Mouse (Mus musculus) cerebellum, adult 2 months (tissue): ENCODE results near the gene Slc39a11. TPM values are rescaled to one million over a fixed set of nuclear protein-coding genes. Genes with fewer than 3 reads are reported as not detected.
A peak's percentile ranks its signal among the peaks of the same experiment; 100 is the strongest.

Source experiments
- DNase-seq, 2 experiments: peaks; one replicate each; pipeline ENCODE4 v3.0.0; 2021
- H3K27ac ChIP-seq: fragments of 200-500 bp; 2 replicates; pipeline ENCODE4 v1.5.1; 2012; ENCODE audit warnings: low read length, control low read depth, inconsistent platforms; ENCODE audit not compliant: insufficient read depth
- H3K27me3 ChIP-seq: fragments of 200-500 bp; 2 replicates; pipeline ENCODE4 v1.6.1; 2012; ENCODE audit warnings: inconsistent platforms, mild to moderate bottlenecking, low read length, moderate library complexity; ENCODE audit not compliant: control insufficient read depth, insufficient read depth
- H3K4me1 ChIP-seq: fragments of 200-500 bp; 2 replicates; pipeline ENCODE4 v1.6.1; 2011; ENCODE audit warnings: low read length; ENCODE audit not compliant: control insufficient read depth, insufficient read depth
- H3K4me3 ChIP-seq: fragments of 200-500 bp; replicated peaks from 2 replicates; pipeline ENCODE3; 2011; ENCODE audit warnings: mild to moderate bottlenecking, low read depth, low read length, control low read depth; ENCODE audit not compliant: insufficient read depth
- CTCF ChIP-seq: fragments of 200-500 bp; IDR thresholded peaks from 2 replicates; pipeline ENCODE4 v1.5.1; 2011; ENCODE audit warnings: low read depth, mild to moderate bottlenecking, control low read depth, low read length, moderate library complexity, borderline replicate concordance; ENCODE audit not compliant: insufficient read depth
- POLR2A ChIP-seq: fragments of 200-500 bp; IDR thresholded peaks from 2 replicates; pipeline ENCODE4 v1.6.1; 2011; ENCODE audit warnings: low read length, control low read depth, borderline replicate concordance; ENCODE audit not compliant: insufficient read depth
- WGBS: fragments of 180-500 bp; shearing (Covaris S2); methylation state at CpG from one replicate; pipeline ENCODE4 v1.1.7; 2018; 5-methylcytosine and 5-hydroxymethylcytosine counted together
- polyA plus RNA-seq: library from polyadenylated mRNA; depleted of rRNA; stranded (reverse); fragments of >200 nt; gene quantifications from 2 replicates; pipeline ENCODE4 v1.2.3, GENCODE M21; 2012

Slc39a11 gene
- polyA plus RNA-seq, 1 experiment, result 14.1 TPM

DNA sequence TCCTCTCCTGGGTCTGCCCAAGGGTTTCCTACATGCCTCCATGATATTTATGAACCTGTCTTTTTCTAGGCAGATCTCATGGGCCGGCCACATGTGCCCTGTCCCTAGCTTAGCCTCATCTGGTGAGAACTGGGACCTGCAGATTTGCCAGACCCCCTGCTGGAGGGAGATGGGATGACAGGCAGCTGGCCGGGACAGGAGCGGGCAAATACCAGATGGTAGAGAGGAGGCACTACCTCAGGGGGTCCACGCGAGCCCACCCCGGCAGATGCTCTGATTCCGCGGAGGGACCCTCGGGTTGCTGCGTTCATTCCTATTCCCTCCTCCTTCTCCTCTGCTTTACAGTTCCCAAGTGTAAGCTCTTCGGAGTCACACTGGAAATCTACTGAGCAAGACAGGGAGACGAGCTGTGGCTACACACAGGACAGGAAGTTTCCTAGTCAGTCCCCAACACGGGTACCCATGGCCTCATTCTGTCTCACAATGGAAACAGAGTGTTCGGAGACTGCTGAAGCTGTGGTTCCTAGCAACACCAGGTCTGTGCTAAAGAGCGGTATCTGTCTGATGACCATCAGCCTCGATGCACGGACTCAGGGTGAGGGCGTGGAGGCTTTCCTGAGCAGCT, 323.4 kb downstream of the Slc39a11 start:
- H3K27ac ChIP-seq, result no peak overlapping the region
- peak; percentile 44 to 62 for DNase-seq
- H3K4me1 ChIP-seq, result peaks cover 6% of the 10 kb centered on the region
- TF ChIP-seq CTCF (peak; percentile 56), POLR2A (no peak)
- H3K4me3 ChIP-seq, result peak overlapping the region; percentile 17
- no peaks in the 10 kb centered on the region for H3K27me3 ChIP-seq
- WGBS, result 11% methylated on average over 18 of the region's 18 CpGs

DNA sequence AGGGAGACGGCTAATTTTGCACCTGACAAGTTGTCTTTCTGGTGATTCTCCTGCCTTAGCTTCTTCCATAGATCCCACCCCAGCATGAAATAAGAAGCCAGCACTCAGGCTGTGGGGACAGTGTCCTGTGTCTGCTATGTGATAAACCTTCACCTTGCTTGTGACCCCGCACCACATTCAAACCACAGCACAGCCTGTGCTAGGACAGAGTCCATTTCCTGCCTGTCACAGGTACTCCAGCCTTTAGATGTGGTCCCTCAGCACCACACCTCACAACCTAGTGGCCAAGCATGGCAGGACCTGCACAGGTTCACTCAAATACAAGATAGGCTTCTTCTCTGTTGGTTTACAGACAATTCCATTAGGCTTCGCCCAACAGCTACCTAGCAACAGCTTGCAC, 328.3 kb downstream of the Slc39a11 start:
- 76% methylated on average over 3 of the region's 3 CpGs for WGBS
- peaks cover 2% of the 10 kb centered on the region; the same call in 1 of the 2 replicates for H3K4me1 ChIP-seq
- H3K27me3 ChIP-seq, result no peaks in the 10 kb centered on the region
- H3K27ac ChIP-seq, result no peak overlapping the region
- TF ChIP-seq POLR2A, result no peak
- TF ChIP-seq CTCF, result no peak
- no peak for DNase-seq
- H3K4me3 ChIP-seq, result no peak overlapping the region

DNA sequence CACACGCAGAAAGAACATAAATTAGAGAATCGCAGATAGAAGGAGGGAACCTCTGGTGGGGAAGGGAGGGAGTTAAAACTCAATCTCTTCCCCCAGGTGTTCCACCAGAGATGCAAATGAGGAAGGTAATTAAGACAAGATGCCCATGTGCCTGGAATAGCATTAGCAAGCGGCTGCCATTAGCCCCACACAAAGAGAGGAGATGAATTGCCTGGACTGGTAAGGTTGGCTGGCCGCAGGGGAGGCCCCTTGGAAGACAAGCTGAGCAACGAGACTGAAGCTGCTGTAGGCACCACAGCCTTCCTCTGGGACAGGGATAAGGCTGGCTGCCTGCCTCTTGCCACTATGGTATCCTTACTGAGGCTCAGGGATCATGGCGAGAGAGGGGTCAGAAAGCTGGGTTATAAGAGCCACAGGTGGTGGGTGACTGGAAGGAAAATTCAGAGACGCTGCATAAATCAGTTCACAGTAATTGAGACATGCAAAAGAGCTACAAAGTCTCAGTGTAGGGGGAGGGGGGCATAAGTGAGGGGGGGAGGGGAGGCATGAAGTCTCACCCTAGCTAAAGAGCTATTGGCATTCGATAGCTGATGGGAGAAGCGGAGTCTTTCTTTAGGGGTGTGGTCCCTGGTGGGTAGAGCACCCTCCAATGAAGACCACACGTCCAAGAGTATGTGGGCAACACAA, 340.5 kb downstream of the Slc39a11 start:
- no peak for DNase-seq
- WGBS, result 69% methylated on average over 10 of the region's 10 CpGs
- Histone ChIP-seq H3K27me3 (no peaks in the 10 kb centered on the region), H3K4me1 (no peaks in the 10 kb centered on the region; the same call in 1 of the 2 replicates), H3K27ac (no peak overlapping the region), H3K4me3 (no peak overlapping the region)
- TF ChIP-seq POLR2A (no peak), CTCF (no peak)

- 52% methylated on average over 4 of the region's 4 CpGs for WGBS
- Histone ChIP-seq H3K4me1 (no peaks in the 10 kb centered on the region; the same call in 1 of the 2 replicates), H3K27me3 (no peaks in the 10 kb centered on the region), H3K27ac (no peak overlapping the region), H3K4me3 (no peak overlapping the region)
- no peak for TF ChIP-seq POLR2A
- TF ChIP-seq CTCF, result no peak
- no peak for DNase-seq
Measured at GRCm38 (mm10) chr11:113308256-113308941, 341.5 kb downstream of the Slc39a11 start.

DNA sequence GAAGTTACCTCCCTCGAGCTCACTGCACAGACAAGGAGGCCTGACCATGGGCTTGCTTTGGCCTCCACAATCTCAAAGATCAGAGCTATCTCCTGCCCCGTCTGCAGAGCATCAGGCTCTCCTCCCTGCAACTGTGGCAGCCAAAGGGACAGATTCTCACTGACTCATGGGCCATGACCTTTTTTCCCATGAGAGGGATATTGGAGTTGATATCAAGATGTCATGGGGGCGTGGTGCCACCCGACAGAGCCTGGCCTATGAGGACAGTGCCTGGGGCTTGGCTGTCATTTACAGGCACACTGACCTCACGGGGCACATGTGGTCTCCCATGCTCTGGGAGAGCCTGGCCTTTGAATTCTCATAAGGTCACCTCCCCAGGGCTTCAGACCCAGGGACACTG, 346.7 kb downstream of the Slc39a11 start:
- Histone ChIP-seq H3K27me3 (no peaks in the 10 kb centered on the region), H3K27ac (no peak overlapping the region), H3K4me1 (no peaks in the 10 kb centered on the region), H3K4me3 (no peak overlapping the region)
- no peak for DNase-seq
- WGBS, result 89% methylated on average over 5 of the region's 5 CpGs
- TF ChIP-seq POLR2A (no peak), CTCF (no peak)

DNA sequence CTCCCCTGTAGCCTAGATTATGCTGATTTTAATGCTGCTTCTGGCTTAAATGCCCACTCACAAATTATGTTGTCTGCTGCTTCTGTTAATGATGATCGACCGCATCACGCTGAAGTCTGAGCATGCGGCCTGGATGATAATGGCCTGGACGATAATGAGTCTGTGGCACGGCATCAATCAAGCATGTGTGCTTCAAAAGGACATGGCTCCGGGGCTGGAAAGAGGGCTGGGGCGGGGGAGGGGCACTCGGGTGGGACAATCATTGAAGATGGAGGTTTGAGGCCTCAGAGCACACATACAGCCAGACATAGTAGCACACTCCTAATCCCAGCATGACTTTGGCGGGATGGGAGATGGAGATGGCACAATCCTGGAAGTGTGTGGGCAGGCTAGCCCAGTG, 350.4 kb downstream of the Slc39a11 start:
- no peak for DNase-seq
- TF ChIP-seq CTCF, result no peak

GRCm38 (mm10) chr11:113297765-113298164, 352.1 kb downstream of the Slc39a11 start:
- no peaks in the 10 kb centered on the region for H3K4me1 ChIP-seq
- peak; percentile 63 to 76 for DNase-seq
- peak; percentile 97 for TF ChIP-seq CTCF
- no peak for TF ChIP-seq POLR2A

More for the DNA sequence above, 350.4 kb downstream of the Slc39a11 start:
- Histone ChIP-seq H3K27me3 (no peaks in the 10 kb centered on the region), H3K4me1 (no peaks in the 10 kb centered on the region), H3K27ac (no peak overlapping the region), H3K4me3 (no peak overlapping the region)
- WGBS, result 72% methylated on average over 10 of the region's 10 CpGs

More at GRCm38 (mm10) chr11:113297765-113298164, 352.1 kb downstream of the Slc39a11 start:
- WGBS, result 22% methylated on average over 2 of the region's 2 CpGs
- H3K4me3 ChIP-seq, result no peak overlapping the region
- H3K27ac ChIP-seq, result no peak overlapping the region
- H3K27me3 ChIP-seq, result no peaks in the 10 kb centered on the region
